Mouse (Mus musculus) thymus, postnatal 10 days (tissue): ENCODE results near the gene Pdlim4.
"Not testable (repeated sequence)": the region's sequence is repeated elsewhere in the genome, so short reads cannot be mapped to it uniquely, and the experiment has no call there.

Source experiments
- DNase-seq, 2 experiments: peaks; one replicate each; pipeline ENCODE4 v3.0.0; 2021; ENCODE audit warnings: low spot score in 2 of 2

Pdlim4 gene

GRCm38 (mm10) chr11:54017596-54017995, 51.2 kb downstream of the Pdlim4 start:
- DNase-seq = no peak

- no peak for DNase-seq
Measured at GRCm38 (mm10) chr11:54016051-54016450, 52.8 kb downstream of the Pdlim4 start.

- DNase-seq = no peak
Measured at GRCm38 (mm10) chr11:54012961-54013360, 55.9 kb downstream of the Pdlim4 start.

DNA sequence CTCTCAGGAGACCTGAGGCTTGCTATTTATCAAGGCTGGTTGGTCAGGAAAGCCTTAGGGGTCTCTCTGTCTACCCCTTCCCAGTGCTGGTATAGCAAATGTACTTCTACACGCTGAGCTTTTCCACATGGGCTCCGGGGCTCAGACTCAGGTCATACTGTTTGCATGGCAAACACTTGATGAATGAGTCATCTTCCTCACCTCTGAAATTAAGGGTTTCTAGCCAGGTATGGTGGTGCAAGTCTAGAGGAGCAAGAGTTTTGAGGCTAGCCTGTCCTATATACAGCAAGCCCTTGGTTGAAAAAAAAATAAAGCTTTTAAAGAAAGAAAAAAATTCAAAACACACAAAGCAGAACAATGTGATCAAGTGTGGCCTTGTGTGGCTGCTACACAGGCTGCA, 57.6 kb downstream of the Pdlim4 start:
- DNase-seq = no peak

- DNase-seq = no peak
Measured at GRCm38 (mm10) chr11:54008416-54008920, 60.3 kb downstream of the Pdlim4 start.

DNA sequence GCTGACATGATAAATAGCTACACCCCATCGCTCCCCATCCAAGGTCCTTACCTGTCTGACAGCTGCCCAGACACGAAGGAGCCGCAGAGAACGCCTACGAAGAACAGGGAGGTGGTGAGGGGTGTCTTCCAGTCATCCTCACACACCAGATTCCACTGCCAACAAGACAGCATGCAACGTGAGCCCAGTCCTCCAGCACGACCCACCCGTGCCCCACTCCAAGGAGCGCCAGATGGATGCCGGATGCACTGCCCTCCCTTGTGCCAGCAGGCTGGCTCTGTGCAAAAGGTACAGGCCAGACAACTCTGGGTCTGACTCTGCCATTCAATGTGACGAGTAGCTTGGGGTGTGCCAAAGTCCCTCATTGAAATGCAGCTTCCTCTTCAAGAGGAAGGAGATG, 61.1 kb downstream of the Pdlim4 start:
- no peak for DNase-seq

- no peak for DNase-seq
Measured at GRCm38 (mm10) chr11:54006901-54007300, 61.9 kb downstream of the Pdlim4 start.

DNA sequence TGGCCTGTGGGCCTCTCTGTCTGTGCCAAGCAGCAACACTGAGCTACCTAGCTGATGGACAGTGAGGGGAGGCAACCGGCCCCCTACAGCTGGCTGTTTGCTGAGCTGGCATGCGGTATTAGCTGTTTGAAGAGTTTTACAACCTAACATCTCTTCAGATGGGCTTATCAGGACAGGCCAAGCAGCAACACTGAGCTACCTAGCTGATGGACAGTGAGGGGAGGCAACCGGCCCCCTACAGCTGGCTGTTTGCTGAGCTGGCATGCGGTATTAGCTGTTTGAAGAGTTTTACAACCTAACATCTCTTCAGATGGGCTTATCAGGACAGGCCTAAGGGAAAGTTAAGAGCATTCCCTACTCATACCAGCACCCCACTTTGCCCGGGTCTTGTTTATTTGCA, 62.5 kb downstream of the Pdlim4 start:
- DNase-seq = not testable (repeated sequence)
